Mouse (Mus musculus): Measurements from ENCODE around the gene Mdk.
A peak's percentile ranks its signal among the peaks of the same experiment; 100 is the strongest.

Mdk gene

GRCm38 (mm10) chr2:91932160-91932711 lies at the start of gene Mdk:
Mdk (minus strand) TSS chr2:91932297.
- DNase-seq (ENCODE audit: low spot score) = no peak

GRCm38 (mm10) chr2:91980830-91981229 lies 48.7 kb upstream of the Mdk start:
- DNase-seq (ENCODE audit: low spot score) = no peak

GRCm38 (mm10) chr2:91980245-91980644 lies 48.1 kb upstream of the Mdk start:
- no peak for DNase-seq (ENCODE audit: low spot score)

GRCm38 (mm10) chr2:91978547-91978946 lies 46.5 kb upstream of the Mdk start:
- DNase-seq (ENCODE audit: low spot score) = no peak

GRCm38 (mm10) chr2:91977960-91978359 lies 45.9 kb upstream of the Mdk start:
- no peak for DNase-seq (ENCODE audit: low spot score)

- no peak for DNase-seq (ENCODE audit: low spot score)
These were observed 43.8 kb upstream of the Mdk start, which contains the start of gene Dgkz for GRCm38 (mm10) chr2:91975581-91976541. Dgkz (minus strand) TSS chr2:91975864.

GRCm38 (mm10) chr2:91973416-91974135 lies 41.5 kb upstream of the Mdk start:
- DNase-seq (ENCODE audit: low spot score) = no peak

GRCm38 (mm10) chr2:91972121-91972566 lies 40.0 kb upstream of the Mdk start:
- DNase-seq (ENCODE audit: low spot score) = no peak

- DNase-seq (ENCODE audit: low spot score) = no peak
These were observed 39.4 kb upstream of the Mdk start for GRCm38 (mm10) chr2:91971231-91972097.

- no peak for DNase-seq (ENCODE audit: low spot score)
These were observed 35.9 kb upstream of the Mdk start for GRCm38 (mm10) chr2:91967962-91968361.

- no peak for DNase-seq (ENCODE audit: low spot score)
These were observed 34.3 kb upstream of the Mdk start for GRCm38 (mm10) chr2:91966367-91966766.

- DNase-seq (ENCODE audit: low spot score) = no peak
These were observed 33.3 kb upstream of the Mdk start for GRCm38 (mm10) chr2:91965417-91965816.

GRCm38 (mm10) chr2:91964610-91965204 lies 32.6 kb upstream of the Mdk start:
- no peak for DNase-seq (ENCODE audit: low spot score)

- peak; percentile 89 for DNase-seq (ENCODE audit: low spot score)
These were observed 31.4 kb upstream of the Mdk start for GRCm38 (mm10) chr2:91963443-91963932.

- no peak for DNase-seq (ENCODE audit: low spot score)
These were observed 30.8 kb upstream of the Mdk start for GRCm38 (mm10) chr2:91962864-91963401.

- DNase-seq (ENCODE audit: low spot score) = no peak
These were observed 30.0 kb upstream of the Mdk start for GRCm38 (mm10) chr2:91961901-91962761.

- no peak for DNase-seq (ENCODE audit: low spot score)
These were observed 28.4 kb upstream of the Mdk start for GRCm38 (mm10) chr2:91960459-91960858.

GRCm38 (mm10) chr2:91959544-91960410 lies 27.7 kb upstream of the Mdk start:
- DNase-seq (ENCODE audit: low spot score) = no peak
